Mouse (Mus musculus): ENCODE measurements around the gene Gp1bb. TPM values are rescaled to one million over a fixed set of nuclear protein-coding genes. Genes with fewer than 3 reads are reported as not detected.

Gene Gp1bb
- polyA plus RNA-seq, 1 experiment from 2014 or later, result 11.4 TPM

- H3K36me3 ChIP-seq (ENCODE audit: control insufficient read depth, insufficient read depth, low read length), result no peaks in the 10 kb centered on the region
Measured at GRCm38 (mm10) chr16:18643406-18643998, 21.3 kb upstream of the Gp1bb start.

DNA sequence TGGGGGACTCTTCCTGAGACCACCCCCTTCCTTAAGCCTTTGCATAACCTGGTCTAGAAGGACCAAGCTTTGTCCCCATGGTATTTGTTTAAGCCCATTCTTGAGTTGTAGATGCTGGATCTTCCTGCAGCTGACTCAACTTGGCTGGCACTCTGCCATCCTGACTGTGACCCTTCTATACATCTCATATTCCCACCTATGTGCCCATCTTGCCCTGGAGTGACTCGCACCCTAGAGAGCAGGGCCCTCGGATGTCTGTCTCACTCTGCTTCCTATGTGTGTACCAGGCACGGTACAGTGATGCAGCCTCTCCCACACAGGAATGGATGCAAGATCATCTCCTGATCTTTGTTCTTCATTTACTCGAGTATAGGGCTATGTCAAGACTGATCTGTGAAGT, 20.7 kb upstream of the Gp1bb start:
- ATAC-seq (ENCODE audit: insufficient read depth, low FRiP score, low TSS enrichment), result no peak
- Histone ChIP-seq H3K4me1 (ENCODE audit: control insufficient read depth, insufficient read depth, low read length) (no peaks in the 10 kb centered on the region), H3K27ac (ENCODE audit: low read depth, low read length) (no peak overlapping the region), H3K4me2 (ENCODE audit: low read depth) (no peak overlapping the region), H3K9me3 (ENCODE audit: control insufficient read depth, low read length) (no peaks in the 10 kb centered on the region), H3K36me3 (ENCODE audit: control insufficient read depth, insufficient read depth, low read length) (no peaks in the 10 kb centered on the region), H3K9ac (ENCODE audit: low read length) (no peak overlapping the region), H3K27me3 (ENCODE audit: control insufficient read depth, insufficient read depth, low read length) (no peaks in the 10 kb centered on the region), H3K4me3 (ENCODE audit: low read depth, low read length) (no peak overlapping the region)
- no peak for DNase-seq (ENCODE audit: low spot score)
- 89% methylated on average over 4 of the region's 4 CpGs for WGBS

More at GRCm38 (mm10) chr16:18643406-18643998, 21.3 kb upstream of the Gp1bb start:
- Histone ChIP-seq H3K27ac (ENCODE audit: low read depth, low read length) (no peak overlapping the region), H3K9ac (ENCODE audit: low read length) (no peak overlapping the region), H3K4me3 (ENCODE audit: low read depth, low read length) (no peak overlapping the region), H3K27me3 (ENCODE audit: control insufficient read depth, insufficient read depth, low read length) (no peaks in the 10 kb centered on the region), H3K4me2 (ENCODE audit: low read depth) (no peak overlapping the region), H3K4me1 (ENCODE audit: control insufficient read depth, insufficient read depth, low read length) (no peaks in the 10 kb centered on the region), H3K9me3 (ENCODE audit: control insufficient read depth, low read length) (no peaks in the 10 kb centered on the region)
- no peak for ATAC-seq (ENCODE audit: insufficient read depth, low FRiP score, low TSS enrichment)
- DNase-seq (ENCODE audit: low spot score), result no peak
- 81% methylated on average over 11 of the region's 11 CpGs for WGBS

- Histone ChIP-seq H3K27me3 (ENCODE audit: control insufficient read depth, insufficient read depth, low read length) (no peaks in the 10 kb centered on the region), H3K4me1 (ENCODE audit: control insufficient read depth, insufficient read depth, low read length) (no peaks in the 10 kb centered on the region), H3K36me3 (ENCODE audit: control insufficient read depth, insufficient read depth, low read length) (no peaks in the 10 kb centered on the region), H3K9ac (ENCODE audit: low read length) (no peak overlapping the region), H3K4me2 (ENCODE audit: low read depth) (no peak overlapping the region), H3K27ac (ENCODE audit: low read depth, low read length) (no peak overlapping the region), H3K4me3 (ENCODE audit: low read depth, low read length) (no peak overlapping the region), H3K9me3 (ENCODE audit: control insufficient read depth, low read length) (no peaks in the 10 kb centered on the region)
- 55% methylated on average over 7 of the region's 7 CpGs for WGBS
- ATAC-seq (ENCODE audit: insufficient read depth, low FRiP score, low TSS enrichment) (no peak), DNase-seq (ENCODE audit: low spot score) (no peak)
Measured at GRCm38 (mm10) chr16:18642291-18642690, 20.1 kb upstream of the Gp1bb start.

- no peaks in the 10 kb centered on the region for H3K9me3 ChIP-seq (ENCODE audit: control insufficient read depth, low read length)
- ATAC-seq (ENCODE audit: insufficient read depth, low FRiP score, low TSS enrichment), result no peak
Measured at GRCm38 (mm10) chr16:18639382-18639929, 17.3 kb upstream of the Gp1bb start.

GRCm38 (mm10) chr16:18638396-18638795, 16.2 kb upstream of the Gp1bb start:
- ATAC-seq (ENCODE audit: insufficient read depth, low FRiP score, low TSS enrichment) (no peak), DNase-seq (ENCODE audit: low spot score) (no peak)
- Histone ChIP-seq H3K27me3 (ENCODE audit: control insufficient read depth, insufficient read depth, low read length) (no peaks in the 10 kb centered on the region), H3K4me3 (ENCODE audit: low read depth, low read length) (no peak overlapping the region), H3K4me1 (ENCODE audit: control insufficient read depth, insufficient read depth, low read length) (no peaks in the 10 kb centered on the region), H3K36me3 (ENCODE audit: control insufficient read depth, insufficient read depth, low read length) (no peaks in the 10 kb centered on the region), H3K4me2 (ENCODE audit: low read depth) (no peak overlapping the region), H3K9me3 (ENCODE audit: control insufficient read depth, low read length) (no peaks in the 10 kb centered on the region), H3K27ac (ENCODE audit: low read depth, low read length) (no peak overlapping the region), H3K9ac (ENCODE audit: low read length) (no peak overlapping the region)
- 53% methylated on average over 2 of the region's 2 CpGs for WGBS

More at GRCm38 (mm10) chr16:18639382-18639929, 17.3 kb upstream of the Gp1bb start:
- no peak for DNase-seq (ENCODE audit: low spot score)
- 89% methylated on average over 1 of the region's 1 CpGs for WGBS
- H3K36me3 ChIP-seq (ENCODE audit: control insufficient read depth, insufficient read depth, low read length), result no peaks in the 10 kb centered on the region
- no peaks in the 10 kb centered on the region for H3K4me1 ChIP-seq (ENCODE audit: control insufficient read depth, insufficient read depth, low read length)
- no peak overlapping the region for H3K9ac ChIP-seq (ENCODE audit: low read length)
- H3K4me3 ChIP-seq (ENCODE audit: low read depth, low read length), result no peak overlapping the region
- no peak overlapping the region for H3K27ac ChIP-seq (ENCODE audit: low read depth, low read length)
- H3K4me2 ChIP-seq (ENCODE audit: low read depth), result no peak overlapping the region
- H3K27me3 ChIP-seq (ENCODE audit: control insufficient read depth, insufficient read depth, low read length), result no peaks in the 10 kb centered on the region

- ATAC-seq (ENCODE audit: insufficient read depth, low FRiP score, low TSS enrichment) (no peak), DNase-seq (ENCODE audit: low spot score) (no peak)
- 60% methylated on average over 3 of the region's 3 CpGs for WGBS
- Histone ChIP-seq H3K4me1 (ENCODE audit: control insufficient read depth, insufficient read depth, low read length) (no peaks in the 10 kb centered on the region), H3K27me3 (ENCODE audit: control insufficient read depth, insufficient read depth, low read length) (no peaks in the 10 kb centered on the region), H3K4me3 (ENCODE audit: low read depth, low read length) (no peak overlapping the region), H3K27ac (ENCODE audit: low read depth, low read length) (no peak overlapping the region), H3K36me3 (ENCODE audit: control insufficient read depth, insufficient read depth, low read length) (no peaks in the 10 kb centered on the region), H3K4me2 (ENCODE audit: low read depth) (no peak overlapping the region), H3K9ac (ENCODE audit: low read length) (no peak overlapping the region), H3K9me3 (ENCODE audit: control insufficient read depth, low read length) (no peaks in the 10 kb centered on the region)
Measured at GRCm38 (mm10) chr16:18636804-18637203, 14.6 kb upstream of the Gp1bb start.

- 81% methylated on average over 5 of the region's 5 CpGs for WGBS
- Histone ChIP-seq H3K4me1 (ENCODE audit: control insufficient read depth, insufficient read depth, low read length) (no peaks in the 10 kb centered on the region), H3K9me3 (ENCODE audit: control insufficient read depth, low read length) (no peaks in the 10 kb centered on the region), H3K36me3 (ENCODE audit: control insufficient read depth, insufficient read depth, low read length) (no peaks in the 10 kb centered on the region), H3K4me2 (ENCODE audit: low read depth) (no peak overlapping the region), H3K27me3 (ENCODE audit: control insufficient read depth, insufficient read depth, low read length) (0 out of 2 replicates have a peak, but pooled peaks cover under 1% of the 10 kb centered on the region), H3K4me3 (ENCODE audit: low read depth, low read length) (no peak overlapping the region), H3K27ac (ENCODE audit: low read depth, low read length) (no peak overlapping the region), H3K9ac (ENCODE audit: low read length) (no peak overlapping the region)
- DNase-seq (ENCODE audit: low spot score) (no peak), ATAC-seq (ENCODE audit: insufficient read depth, low FRiP score, low TSS enrichment) (no peak)
Measured at GRCm38 (mm10) chr16:18636401-18636800, 14.2 kb upstream of the Gp1bb start.

DNA sequence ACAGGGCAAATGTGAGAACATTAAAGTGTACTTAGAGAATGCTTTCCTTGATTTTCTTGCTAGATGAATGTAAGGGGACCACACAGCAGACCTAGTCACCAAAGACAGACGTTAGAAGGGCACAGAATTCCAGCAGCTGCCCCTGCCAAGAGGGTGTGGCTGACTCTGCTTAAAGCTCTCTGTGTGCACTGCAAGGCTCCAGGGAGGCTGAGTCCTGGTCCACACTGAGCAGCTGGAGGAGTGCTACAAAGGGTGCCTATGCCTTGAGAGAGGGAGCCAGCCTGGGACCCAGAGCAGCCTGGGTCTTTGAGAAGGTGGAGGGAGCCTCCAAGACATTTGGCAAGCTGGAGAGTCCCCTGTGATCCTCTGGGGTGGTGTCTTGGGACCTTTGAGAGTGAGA, 11.1 kb upstream of the Gp1bb start:
- H3K36me3 ChIP-seq (ENCODE audit: control insufficient read depth, insufficient read depth, low read length), result no peaks in the 10 kb centered on the region
- WGBS, result 46% methylated on average over 1 of the region's 1 CpGs

GRCm38 (mm10) chr16:18632816-18633215, 10.6 kb upstream of the Gp1bb start:
- Histone ChIP-seq H3K27ac (ENCODE audit: low read depth, low read length) (no peak overlapping the region), H3K4me1 (ENCODE audit: control insufficient read depth, insufficient read depth, low read length) (peaks cover 9% of the 10 kb centered on the region; the same call in 1 of the 2 replicates), H3K4me2 (ENCODE audit: low read depth) (no peak overlapping the region), H3K27me3 (ENCODE audit: control insufficient read depth, insufficient read depth, low read length) (0 out of 2 replicates have a peak, but pooled peaks cover 2% of the 10 kb centered on the region), H3K9me3 (ENCODE audit: control insufficient read depth, low read length) (no peaks in the 10 kb centered on the region), H3K4me3 (ENCODE audit: low read depth, low read length) (no peak overlapping the region), H3K36me3 (ENCODE audit: control insufficient read depth, insufficient read depth, low read length) (no peaks in the 10 kb centered on the region), H3K9ac (ENCODE audit: low read length) (no peak overlapping the region)
- 65% methylated on average over 2 of the region's 2 CpGs for WGBS
- no peak for DNase-seq (ENCODE audit: low spot score)
- no peak for ATAC-seq (ENCODE audit: insufficient read depth, low FRiP score, low TSS enrichment)

More for the DNA sequence above, 11.1 kb upstream of the Gp1bb start:
- no peak for ATAC-seq (ENCODE audit: insufficient read depth, low FRiP score, low TSS enrichment)
- H3K27ac ChIP-seq (ENCODE audit: low read depth, low read length), result no peak overlapping the region
- no peak for DNase-seq (ENCODE audit: low spot score)
- H3K4me3 ChIP-seq (ENCODE audit: low read depth, low read length), result no peak overlapping the region
- H3K4me2 ChIP-seq (ENCODE audit: low read depth), result no peak overlapping the region
- peaks cover 9% of the 10 kb centered on the region; the same call in 1 of the 2 replicates for H3K4me1 ChIP-seq (ENCODE audit: control insufficient read depth, insufficient read depth, low read length)
- H3K9me3 ChIP-seq (ENCODE audit: control insufficient read depth, low read length), result no peaks in the 10 kb centered on the region
- 0 out of 2 replicates have a peak, but pooled peaks cover 2% of the 10 kb centered on the region for H3K27me3 ChIP-seq (ENCODE audit: control insufficient read depth, insufficient read depth, low read length)
- no peak overlapping the region for H3K9ac ChIP-seq (ENCODE audit: low read length)
